Mouse (Mus musculus): ENCODE measurements around the gene H2afx.
"Not testable (repeated sequence)": the region's sequence is repeated elsewhere in the genome, so short reads cannot be mapped to it uniquely, and the experiment has no call there.

Gene H2afx

DNA sequence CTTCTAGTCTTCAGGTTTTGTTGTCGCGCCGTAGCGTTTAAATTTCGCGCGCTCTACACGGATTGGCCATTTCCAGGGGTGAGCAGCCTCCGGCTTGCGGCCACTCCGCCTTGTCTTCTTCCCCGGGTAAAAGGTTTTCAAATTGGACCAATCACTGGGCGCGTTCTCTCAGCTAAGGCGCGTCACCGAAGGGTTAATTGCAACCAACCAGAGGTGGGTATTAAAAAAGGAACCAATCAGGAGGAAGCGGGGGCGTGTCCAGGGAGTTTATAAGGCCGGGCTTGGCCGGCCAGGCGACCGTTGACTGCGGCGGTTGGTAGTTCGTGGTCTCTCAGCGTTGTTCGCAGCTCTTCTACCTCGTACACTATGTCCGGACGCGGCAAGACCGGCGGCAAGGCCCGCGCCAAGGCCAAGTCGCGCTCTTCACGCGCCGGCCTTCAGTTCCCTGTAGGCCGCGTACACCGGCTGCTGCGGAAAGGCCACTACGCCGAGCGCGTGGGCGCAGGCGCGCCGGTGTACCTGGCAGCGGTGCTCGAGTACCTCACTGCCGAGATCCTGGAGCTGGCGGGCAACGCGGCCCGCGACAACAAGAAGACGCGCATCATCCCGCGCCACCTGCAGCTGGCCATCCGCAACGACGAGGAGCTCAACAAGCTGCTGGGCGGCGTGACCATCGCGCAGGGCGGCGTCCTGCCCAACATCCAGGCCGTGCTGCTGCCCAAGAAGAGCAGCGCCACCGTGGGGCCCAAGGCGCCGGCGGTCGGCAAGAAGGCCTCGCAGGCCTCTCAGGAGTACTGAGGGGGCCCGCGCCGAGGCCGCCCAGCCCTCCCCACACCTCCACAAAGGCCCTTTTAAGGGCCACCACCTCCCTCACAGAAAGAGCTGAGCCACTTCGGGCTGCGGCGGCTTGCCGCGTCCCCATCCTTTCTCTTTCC lies at the start of gene H2afx:
H2afx (plus strand) TSS at position 299 of the 935 bp plus-strand sequence.
- peak; percentile 99 for DNase-seq (ENCODE audit: low spot score in 2 of 2)

DNA sequence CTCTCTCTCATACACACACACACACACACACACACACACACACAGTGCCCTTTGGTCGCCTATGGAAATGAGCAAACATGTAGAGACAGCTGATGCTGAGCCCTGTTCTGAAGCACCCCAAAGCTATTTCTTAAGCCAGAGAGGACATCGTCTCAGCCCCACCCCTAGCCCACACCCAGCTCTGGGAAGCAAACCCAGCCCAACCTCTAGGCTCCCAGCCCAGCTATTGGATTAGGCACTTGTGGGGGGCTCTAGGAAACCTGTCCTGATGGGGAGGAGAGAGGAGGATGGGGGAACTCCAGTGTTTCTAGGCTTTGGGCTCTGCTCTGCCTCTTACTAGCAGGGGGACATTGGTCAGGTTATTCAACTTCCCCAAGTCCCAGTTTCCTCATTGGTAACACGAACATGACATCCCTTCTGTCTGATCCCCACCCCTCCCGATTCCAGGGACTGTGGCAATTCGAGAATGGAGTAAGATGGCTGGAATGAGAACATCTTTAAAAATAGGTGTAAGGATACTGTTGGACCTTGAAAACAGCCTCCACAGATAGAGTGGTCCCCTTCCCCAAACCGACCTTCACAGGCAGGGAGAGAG lies 48.1 kb upstream of the H2afx start:
- no peak for DNase-seq (ENCODE audit: low spot score in 2 of 2)

DNA sequence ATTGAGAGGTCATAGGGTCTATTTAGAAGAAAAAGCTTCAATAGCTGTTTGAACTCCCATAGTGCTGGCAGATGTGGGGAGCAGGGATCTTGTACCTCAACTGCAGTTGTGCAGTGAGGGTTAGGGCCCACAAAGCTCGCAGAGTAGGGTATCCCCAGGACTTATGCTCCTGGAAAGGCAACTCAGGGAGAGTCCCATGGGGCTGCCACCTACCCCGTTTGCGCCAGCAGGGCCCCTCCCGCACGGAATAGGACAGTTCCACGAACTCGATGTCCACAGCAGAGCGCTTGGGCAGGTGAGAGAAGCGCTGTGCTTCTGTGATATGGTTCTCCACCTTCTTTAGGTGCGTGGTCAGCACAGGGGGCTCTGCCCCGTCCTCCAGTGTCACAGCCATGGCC lies 47.5 kb upstream of the H2afx start:
- DNase-seq (ENCODE audit: low spot score in 2 of 2) = no peak

- peak; percentile 31 to 36 for DNase-seq (ENCODE audit: low spot score in 2 of 2)
These were observed 47.0 kb upstream of the H2afx start for GRCm38 (mm10) chr9:44287401-44288075.

- DNase-seq (ENCODE audit: low spot score in 2 of 2) = peak; percentile 59 to 68
These were observed 46.2 kb upstream of the H2afx start, which contains the start of gene Abcg4 for GRCm38 (mm10) chr9:44288076-44288958. Abcg4 (minus strand) TSS chr9:44288615.

DNA sequence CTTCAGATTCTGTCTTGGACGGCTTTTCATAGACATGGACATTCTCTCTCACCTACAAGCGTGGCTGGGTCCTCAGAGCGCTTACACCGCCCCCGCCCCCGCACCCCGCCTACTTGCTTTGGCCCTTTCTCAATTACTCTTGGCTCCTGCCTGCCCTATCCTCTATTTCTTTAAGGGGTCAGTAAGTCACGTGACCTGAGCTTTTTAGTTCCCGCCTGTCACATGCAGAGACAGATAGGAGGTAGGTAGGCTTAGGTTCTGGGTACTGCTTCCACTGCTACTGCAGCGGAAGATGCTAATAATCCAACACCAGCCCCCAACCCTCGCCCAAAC lies 45.6 kb upstream of the H2afx start:
- no peak for DNase-seq (ENCODE audit: low spot score in 2 of 2)

GRCm38 (mm10) chr9:44292490-44292889 lies 42.0 kb upstream of the H2afx start:
- no peak for DNase-seq (ENCODE audit: low spot score in 2 of 2)

- not testable (repeated sequence) for DNase-seq (ENCODE audit: low spot score in 2 of 2)
These were observed 34.5 kb upstream of the H2afx start for GRCm38 (mm10) chr9:44300001-44300400.

- DNase-seq (ENCODE audit: low spot score in 2 of 2) = peak; percentile 99
These were observed 28.9 kb upstream of the H2afx start, which contains the start of gene Hinfp for GRCm38 (mm10) chr9:44305466-44306079. Hinfp (minus strand) TSS chr9:44305671.

GRCm38 (mm10) chr9:44306532-44306931 lies 28.0 kb upstream of the H2afx start:
- no peak for DNase-seq (ENCODE audit: low spot score in 2 of 2)

- no peak for DNase-seq (ENCODE audit: low spot score in 2 of 2)
These were observed 27.2 kb upstream of the H2afx start for GRCm38 (mm10) chr9:44307248-44307647.

DNA sequence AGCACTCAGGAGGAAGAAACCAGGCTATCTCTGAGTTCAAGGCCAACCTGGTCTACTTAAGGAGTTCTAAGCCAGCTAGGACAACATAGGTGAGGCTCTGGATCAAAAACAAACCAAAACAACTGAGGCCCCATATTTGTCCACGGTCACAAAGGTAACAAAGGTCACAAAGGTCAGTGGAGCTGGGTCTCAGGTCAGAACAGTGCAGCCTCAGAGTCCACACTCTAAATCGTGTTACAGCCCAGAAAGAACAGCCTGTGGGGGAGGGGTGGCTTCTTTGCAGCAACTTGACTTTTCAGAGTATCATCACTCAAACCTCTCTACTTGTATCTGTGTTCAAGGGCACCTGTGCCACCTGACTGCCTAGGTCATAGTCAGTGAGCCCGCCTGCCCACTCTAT lies 24.7 kb upstream of the H2afx start:
- no peak for DNase-seq (ENCODE audit: low spot score in 2 of 2)

DNA sequence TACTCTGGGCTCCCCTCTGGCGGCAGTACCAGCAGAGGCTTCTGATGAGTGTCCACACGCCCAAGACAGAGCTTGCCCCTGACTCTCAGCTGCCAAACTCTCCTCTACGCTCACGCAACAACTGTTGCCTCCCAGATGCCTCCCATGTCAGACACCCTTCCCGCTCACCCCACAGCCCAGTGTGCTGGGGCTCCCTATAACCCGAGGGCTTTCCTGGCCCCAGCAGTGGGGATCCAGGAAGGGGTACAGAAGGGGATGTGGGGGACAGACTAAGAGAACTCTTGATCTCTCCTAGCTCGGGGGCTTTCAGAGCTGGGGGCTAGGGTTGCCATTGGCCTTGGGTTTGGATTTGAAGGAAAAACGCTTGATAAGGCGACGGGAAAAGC lies 23.8 kb upstream of the H2afx start:
- DNase-seq (ENCODE audit: low spot score in 2 of 2) = no peak

- no peak for DNase-seq (ENCODE audit: low spot score in 2 of 2)
These were observed 23.1 kb upstream of the H2afx start for GRCm38 (mm10) chr9:44311136-44312134.

- DNase-seq (ENCODE audit: low spot score in 2 of 2) = peak; percentile 87 to 88
These were observed 20.8 kb upstream of the H2afx start for GRCm38 (mm10) chr9:44313476-44314256.

GRCm38 (mm10) chr9:44314257-44314547 lies 20.3 kb upstream of the H2afx start:
- DNase-seq (ENCODE audit: low spot score in 2 of 2) = no peak

DNA sequence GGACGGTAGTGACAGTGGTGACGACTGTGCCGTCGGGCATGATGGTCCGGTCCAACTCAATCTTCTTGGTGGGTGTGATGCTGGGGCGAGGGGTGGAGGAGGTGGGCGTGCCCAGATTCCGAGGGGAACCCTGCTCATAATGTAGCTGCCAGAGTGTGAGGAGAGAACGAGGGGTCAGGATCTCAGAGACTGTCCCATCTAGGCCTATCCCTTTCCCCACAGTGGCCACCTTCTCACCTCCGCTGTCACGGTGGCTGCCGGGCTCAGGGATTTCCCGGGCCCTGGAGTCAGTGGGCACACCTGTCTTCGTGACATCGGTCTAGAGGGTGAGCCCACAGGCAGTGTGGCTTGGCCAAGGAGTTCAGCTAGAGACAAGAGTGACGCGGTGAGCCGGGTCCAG lies 19.6 kb upstream of the H2afx start:
- DNase-seq (ENCODE audit: low spot score in 2 of 2) = no peak

DNA sequence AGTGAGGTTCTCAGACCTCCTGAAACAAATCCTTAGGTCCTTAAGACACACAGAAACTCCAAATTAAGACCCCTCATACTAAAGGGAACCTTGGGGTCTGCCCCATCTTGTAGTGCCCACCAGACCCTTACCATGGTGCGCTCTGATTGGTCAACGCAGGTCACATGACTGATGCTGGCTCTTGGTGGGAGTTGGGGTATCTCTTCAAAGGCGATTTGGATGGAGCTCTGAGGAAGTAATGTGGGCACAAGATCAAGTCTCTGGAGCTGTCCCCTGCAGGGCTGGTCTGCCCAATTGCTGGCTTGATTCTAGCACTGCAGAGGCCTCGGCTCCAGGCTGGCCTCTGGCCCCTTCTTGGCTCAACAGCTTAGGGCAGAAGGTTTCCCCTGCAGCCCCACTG lies 17.0 kb upstream of the H2afx start:
- DNase-seq (ENCODE audit: low spot score in 2 of 2) = no peak

Data from right cerebral cortex, adult 2 months (tissue).